Mouse (Mus musculus) embryonic facial prominence, embryonic 15.5 days (tissue): ENCODE data around the gene Txlna. TPM values are rescaled to one million over a fixed set of nuclear protein-coding genes. Genes with fewer than 3 reads are reported as not detected.
A peak's percentile ranks its signal among the peaks of the same experiment; 100 is the strongest.

ENCODE experiments used
- ATAC-seq: fragments of 200-750 bp; cut with Nextera tagmentation; 2 replicates; pipeline ENCODE4 v1.8.0; 2017; ENCODE audit warnings: low read depth, moderate TSS enrichment; ENCODE audit not compliant: insufficient number of reproducible peaks, low FRiP score, low TSS enrichment
- H3K27ac ChIP-seq: fragments of 300-500 bp; sonication (generic); replicated peaks from 2 replicates; pipeline ENCODE4 v1.5.1; 2015; ENCODE audit warnings: mild to moderate bottlenecking, inconsistent platforms
- H3K27me3 ChIP-seq: fragments of 300-500 bp; sonication (generic); 2 replicates; pipeline ENCODE4 v1.6.1; 2015; ENCODE audit warnings: inconsistent platforms
- H3K36me3 ChIP-seq: fragments of 300-500 bp; sonication (generic); 2 replicates; pipeline ENCODE4 v1.6.1; 2015; ENCODE audit warnings: mild to moderate bottlenecking, inconsistent platforms
- H3K4me1 ChIP-seq: fragments of 300-500 bp; sonication (generic); 2 replicates; pipeline ENCODE4 v1.6.1; 2015; ENCODE audit warnings: inconsistent platforms
- H3K4me2 ChIP-seq: fragments of 300-500 bp; sonication (generic); replicated peaks from 2 replicates; pipeline ENCODE4 v1.6.1; 2015; ENCODE audit warnings: mild to moderate bottlenecking, inconsistent platforms
- H3K4me3 ChIP-seq: fragments of 300-500 bp; sonication (generic); replicated peaks from 2 replicates; pipeline ENCODE4 v1.5.1; 2015; ENCODE audit warnings: mild to moderate bottlenecking, inconsistent platforms
- H3K9ac ChIP-seq: fragments of 300-500 bp; sonication (generic); 2 replicates; pipeline ENCODE4 v1.6.1; 2015; ENCODE audit warnings: inconsistent platforms
- H3K9me3 ChIP-seq: fragments of 300-500 bp; sonication (generic); replicated peaks from 2 replicates; pipeline ENCODE4 v1.6.1; 2016; ENCODE audit warnings: inconsistent platforms
- WGBS: fragments of 180-500 bp; shearing (Covaris S2); methylation state at CpG from one replicate; pipeline ENCODE4 v1.1.7; 2015; 5-methylcytosine and 5-hydroxymethylcytosine counted together
- polyA plus RNA-seq: library from polyadenylated mRNA; unstranded; fragments of >200 nt; fragmentation: Nextera tagmentation; extraction: Ambion mirVana; gene quantifications from 2 replicates; pipeline ENCODE4 v1.2.1, GENCODE M21; 2015

Gene Txlna
- polyA plus RNA-seq, 1 experiment from 2014 or later = 88.0 TPM

DNA sequence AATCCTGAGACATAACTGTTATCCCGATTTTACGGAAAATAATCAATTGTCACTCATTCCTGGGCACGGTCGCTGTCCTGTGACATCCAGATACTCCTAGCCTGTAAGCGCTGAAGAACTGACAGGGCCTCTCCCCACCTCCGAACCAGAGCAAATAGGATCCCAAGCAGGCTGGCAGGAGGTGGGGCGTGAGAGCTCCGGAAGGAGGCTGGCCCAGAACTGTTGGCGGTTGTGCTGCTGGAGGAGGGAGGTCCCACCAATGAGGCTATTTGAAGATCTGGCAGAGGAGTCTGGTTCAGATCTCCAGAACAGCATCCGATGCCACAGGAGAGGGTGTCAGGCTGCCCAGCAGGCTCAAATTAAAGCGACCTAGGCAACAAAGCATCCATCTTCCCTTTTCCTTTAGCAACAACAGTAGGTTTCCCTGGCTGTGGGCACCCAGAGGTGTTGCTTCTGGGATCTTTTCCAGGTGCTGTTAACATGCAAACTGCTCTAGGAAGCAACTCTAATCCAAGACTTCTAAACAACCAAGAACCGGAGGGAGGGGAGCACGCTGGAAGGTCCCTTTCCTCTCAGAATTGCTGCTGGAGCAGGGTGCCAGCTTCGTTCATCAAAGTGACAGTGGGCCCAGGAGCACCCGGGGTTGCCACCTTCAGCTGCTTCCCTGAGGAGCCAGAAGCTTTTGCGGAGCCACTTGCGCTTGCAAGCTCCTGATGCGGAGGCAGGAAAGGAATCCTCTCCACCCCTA, 16.4 kb downstream of the Txlna start:
- no peaks in the 10 kb centered on the region for H3K27me3 ChIP-seq
- peak; percentile 92 for ATAC-seq
- WGBS = 0% methylated on average over 18 of the region's 18 CpGs
- H3K4me1 ChIP-seq = peaks cover 37% of the 10 kb centered on the region
- peak overlapping the region; percentile 76 for H3K4me2 ChIP-seq
- peaks cover 41% of the 10 kb centered on the region for H3K36me3 ChIP-seq
- H3K9ac ChIP-seq = peak overlapping the region; percentile 59
- peak overlapping the region; percentile 96 for H3K27ac ChIP-seq
- H3K4me3 ChIP-seq = peak overlapping the region; percentile 68
- no peaks in the 10 kb centered on the region for H3K9me3 ChIP-seq

- 0% methylated on average over 10 of the region's 10 CpGs for WGBS
- Histone ChIP-seq H3K4me3 (peak within 1 kb of the TSS; percentile 68), H3K36me3 (peaks cover 33% of the 10 kb centered on the region), H3K4me2 (peak within 1 kb of the TSS; percentile 76), H3K4me1 (peaks cover 40% of the 10 kb centered on the region), H3K9me3 (no peaks in the 10 kb centered on the region), H3K27ac (peak within 1 kb of the TSS; percentile 96), H3K9ac (peak within 1 kb of the TSS; percentile 59), H3K27me3 (no peaks in the 10 kb centered on the region)
- ATAC-seq = 0 out of 2 replicates have a peak, but pooled peaks have one; percentile 12
Observed at GRCm38 (mm10) chr4:129623681-129624091, 17.2 kb downstream of the Txlna start, which contains the start of gene Ccdc28b. TSS of gene Ccdc28b (minus strand) at chr4:129623947.

- H3K27ac ChIP-seq = peak overlapping the region; percentile 96
- 22% methylated on average over 8 of the region's 8 CpGs for WGBS
- H3K27me3 ChIP-seq = no peaks in the 10 kb centered on the region
- peaks cover 26% of the 10 kb centered on the region for H3K36me3 ChIP-seq
- peak overlapping the region; percentile 59 for H3K9ac ChIP-seq
- H3K4me3 ChIP-seq = peak overlapping the region; percentile 68
- H3K4me1 ChIP-seq = peaks cover 47% of the 10 kb centered on the region
- no peaks in the 10 kb centered on the region for H3K9me3 ChIP-seq
- peak overlapping the region; percentile 76 for H3K4me2 ChIP-seq
- ATAC-seq = no peak
Observed at GRCm38 (mm10) chr4:129622803-129623535, 17.9 kb downstream of the Txlna start.

DNA sequence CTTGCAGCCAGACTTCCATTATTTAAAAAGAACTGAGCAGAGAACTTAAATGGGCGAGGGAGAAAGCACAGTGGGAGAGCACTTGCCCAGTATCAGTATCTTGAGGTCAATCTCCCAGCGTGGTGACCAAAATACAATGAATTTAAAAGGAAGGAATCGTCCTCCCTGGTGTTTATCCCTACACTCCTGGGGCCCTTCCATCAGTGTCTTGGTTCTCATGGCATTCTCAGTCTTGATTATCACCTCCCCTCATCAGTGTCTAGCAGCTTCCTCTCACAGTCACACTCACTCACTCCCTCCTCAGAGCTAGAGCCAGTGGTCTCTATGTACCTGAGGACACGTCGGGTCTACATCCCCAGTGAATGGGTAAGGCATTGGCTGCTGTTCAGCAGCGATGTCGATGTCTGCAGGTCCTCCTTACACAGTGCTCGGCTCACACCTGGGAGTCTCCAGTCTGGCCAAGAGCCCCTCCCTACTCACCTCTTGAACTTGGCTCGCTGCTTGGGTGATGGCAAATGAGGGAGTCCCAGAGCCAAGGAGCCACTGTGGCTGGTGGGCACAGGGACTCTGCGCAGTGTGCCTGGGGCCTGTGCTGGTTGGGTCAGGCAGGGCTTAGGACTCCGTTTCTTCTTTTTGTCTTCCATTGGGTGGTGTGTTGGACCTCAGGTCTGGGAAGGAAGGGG, 18.6 kb downstream of the Txlna start:
- H3K9me3 ChIP-seq = no peaks in the 10 kb centered on the region
- no peaks in the 10 kb centered on the region for H3K27me3 ChIP-seq
- 83% methylated on average over 11 of the region's 11 CpGs for WGBS
- peaks cover 21% of the 10 kb centered on the region for H3K36me3 ChIP-seq
- H3K9ac ChIP-seq = peak overlapping the region; percentile 59; the same call in 1 of the 2 replicates
- 0 out of 2 replicates have a peak overlapping the region, but pooled peaks have one; percentile 12 for H3K27ac ChIP-seq
- H3K4me2 ChIP-seq = peak overlapping the region; percentile 76
- ATAC-seq = no peak
- peaks cover 52% of the 10 kb centered on the region for H3K4me1 ChIP-seq
- H3K4me3 ChIP-seq = peak overlapping the region; percentile 68; the same call in 1 of the 2 replicates

DNA sequence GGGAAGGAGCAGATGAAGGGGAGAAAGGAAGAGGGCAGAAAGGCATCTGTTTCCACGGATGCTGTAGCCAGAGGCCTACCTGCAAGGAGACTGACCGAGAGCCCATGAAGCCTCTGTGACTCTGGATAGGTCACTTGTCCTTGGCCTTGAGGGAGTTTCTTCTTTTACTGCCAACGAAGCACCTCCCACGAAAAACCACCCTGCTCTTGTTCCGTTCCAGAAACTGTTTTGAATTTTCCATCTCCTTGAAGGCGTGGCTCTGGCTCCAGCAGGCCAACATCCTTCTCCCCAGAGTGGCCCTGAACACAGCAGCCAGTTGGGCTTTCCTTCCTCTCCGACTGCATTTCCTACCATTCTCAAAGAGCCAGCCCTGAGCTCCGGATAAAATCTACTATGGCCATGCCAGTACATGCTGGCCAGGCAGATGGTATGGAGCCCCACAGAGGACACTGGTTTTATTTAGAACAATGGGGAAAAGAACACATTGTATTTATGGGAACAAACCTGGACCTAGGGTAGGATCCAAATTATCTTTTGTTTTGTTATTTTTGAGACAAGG, 19.5 kb downstream of the Txlna start:
- H3K36me3 ChIP-seq = peaks cover 20% of the 10 kb centered on the region
- no peaks in the 10 kb centered on the region for H3K9me3 ChIP-seq
- no peaks in the 10 kb centered on the region for H3K27me3 ChIP-seq
- no peak overlapping the region for H3K9ac ChIP-seq
- H3K4me1 ChIP-seq = peaks cover 52% of the 10 kb centered on the region
- ATAC-seq = no peak
- H3K27ac ChIP-seq = peak overlapping the region; percentile 41; the same call in 1 of the 2 replicates
- H3K4me3 ChIP-seq = no peak overlapping the region
- no peak overlapping the region for H3K4me2 ChIP-seq
- WGBS = 64% methylated on average over 8 of the region's 8 CpGs

DNA sequence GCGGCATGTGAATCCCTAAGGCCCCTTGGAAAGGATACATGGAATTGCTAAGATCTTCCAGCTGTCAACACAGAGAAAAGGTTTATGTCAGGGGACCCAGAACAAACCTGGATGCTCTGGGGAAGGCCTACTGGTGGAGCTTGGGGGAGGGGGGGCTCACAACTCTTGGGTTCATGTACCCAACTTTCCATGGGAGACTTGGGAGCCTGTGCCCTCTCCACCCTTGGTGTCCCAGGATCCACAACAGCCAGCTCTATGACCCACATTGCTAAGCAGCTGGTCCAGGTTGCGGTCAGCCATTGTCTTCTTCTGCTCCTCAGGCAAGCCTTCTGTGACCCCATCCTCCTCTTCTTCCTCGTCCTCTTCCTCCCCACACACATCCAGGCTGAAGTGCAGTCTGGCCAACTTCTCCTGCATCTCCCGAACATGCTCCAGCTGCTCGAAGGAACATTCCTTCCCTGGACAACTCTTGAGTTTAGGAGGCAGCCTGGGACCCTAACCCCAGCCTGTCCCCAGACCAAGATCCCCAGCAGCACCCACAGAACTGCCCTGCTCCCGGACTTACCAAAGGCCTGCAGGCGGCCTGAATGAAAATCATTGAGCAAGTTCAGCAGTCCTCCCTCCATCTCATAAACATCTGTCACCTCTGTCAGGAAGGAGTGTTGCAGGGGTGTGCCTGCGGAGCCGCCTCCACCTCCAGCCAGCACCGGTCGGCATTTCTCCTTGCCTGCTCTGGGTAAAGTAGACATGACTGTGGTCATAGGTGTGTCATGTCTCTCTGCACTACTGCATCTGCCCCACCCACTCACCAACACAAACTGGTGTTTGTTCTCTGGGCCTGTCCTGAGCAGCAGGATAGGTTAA, 20.2 kb downstream of the Txlna start:
- 84% methylated on average over 11 of the region's 11 CpGs for WGBS
- Histone ChIP-seq H3K36me3 (peaks cover 22% of the 10 kb centered on the region; the same call in 1 of the 2 replicates), H3K9ac (no peak overlapping the region), H3K4me1 (peaks cover 50% of the 10 kb centered on the region), H3K4me2 (no peak overlapping the region), H3K4me3 (no peak overlapping the region), H3K9me3 (no peaks in the 10 kb centered on the region), H3K27me3 (no peaks in the 10 kb centered on the region), H3K27ac (peak overlapping the region; percentile 41; the same call in 1 of the 2 replicates)
- no peak for ATAC-seq

DNA sequence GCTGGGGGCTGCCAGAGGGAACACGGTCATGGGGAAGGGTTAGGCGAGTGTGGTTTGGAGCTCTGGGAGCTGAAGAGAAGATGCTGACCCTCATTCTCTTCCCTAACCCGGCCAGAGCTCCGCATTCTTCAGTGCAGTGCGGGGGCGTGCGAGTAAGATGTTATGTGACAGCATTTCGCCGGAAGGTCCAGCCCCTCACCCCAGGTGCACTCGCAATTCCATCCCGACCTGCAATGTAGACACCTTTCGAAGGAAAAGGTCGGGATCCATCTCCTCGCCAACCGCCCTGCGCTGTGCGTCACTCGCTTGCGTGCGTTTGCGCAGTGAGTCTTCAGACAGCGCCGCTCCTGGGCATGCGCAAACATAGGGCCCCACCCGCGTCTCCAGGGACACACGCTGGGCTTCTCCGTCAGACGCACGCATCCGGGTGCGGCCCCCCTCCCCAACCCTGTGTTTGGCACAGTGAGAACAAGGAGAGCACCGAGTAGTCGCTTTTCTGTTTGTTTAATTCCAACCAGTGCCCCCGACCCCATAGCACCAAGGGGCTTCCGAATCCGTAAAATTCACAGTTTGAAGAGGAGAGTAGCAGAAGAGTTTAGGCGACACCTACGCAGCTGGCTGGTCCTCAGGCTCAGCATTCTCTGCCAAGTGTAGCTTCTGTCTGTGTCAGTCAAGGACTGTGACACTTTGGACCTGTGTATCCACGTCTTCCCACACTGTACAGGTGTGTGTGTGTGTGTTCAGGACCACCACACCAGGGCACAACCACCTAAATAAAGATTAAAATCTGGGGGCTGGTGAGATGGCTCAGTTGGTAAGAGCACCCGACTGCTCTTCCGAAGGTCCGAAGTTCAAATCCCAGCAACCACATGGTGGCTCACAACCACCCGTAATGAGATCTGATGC, 21.8 kb downstream of the Txlna start, which contains the start of gene Iqcc:
Gene Iqcc (minus strand): TSS at position 314 of the 906 bp plus-strand sequence.
- H3K36me3 ChIP-seq = peaks cover 22% of the 10 kb centered on the region; the same call in 1 of the 2 replicates
- H3K27ac ChIP-seq = peak within 1 kb of the TSS; percentile 88
- peak within 1 kb of the TSS; percentile 73 for H3K4me2 ChIP-seq
- H3K9ac ChIP-seq = peak within 1 kb of the TSS; percentile 76
- H3K4me1 ChIP-seq = peaks cover 38% of the 10 kb centered on the region
- WGBS = 5% methylated on average over 44 of the region's 44 CpGs
- H3K27me3 ChIP-seq = no peaks in the 10 kb centered on the region
- peak within 1 kb of the TSS; percentile 63 for H3K4me3 ChIP-seq
- ATAC-seq = peak; percentile 92
- no peaks in the 10 kb centered on the region for H3K9me3 ChIP-seq

DNA sequence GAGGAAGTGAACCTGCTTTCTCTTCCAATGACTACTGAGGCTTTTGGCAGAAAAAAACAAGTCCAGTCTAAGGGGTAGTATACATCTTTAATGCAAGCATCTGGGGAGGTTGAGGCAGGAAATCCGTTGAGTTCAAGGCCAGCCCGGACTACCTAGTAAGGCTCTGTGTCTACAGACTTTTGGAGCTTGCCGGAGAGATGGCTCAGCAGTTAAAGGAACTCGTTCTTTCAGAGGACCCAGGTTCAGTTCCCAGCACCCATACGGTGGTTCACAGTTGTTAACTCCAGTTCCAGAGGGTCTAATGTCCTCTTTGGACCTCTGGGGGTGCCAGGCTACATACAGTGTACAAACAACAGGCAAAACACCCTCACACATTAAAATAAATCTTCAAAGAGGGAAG, 22.8 kb downstream of the Txlna start:
- Histone ChIP-seq H3K36me3 (peaks cover 22% of the 10 kb centered on the region; the same call in 1 of the 2 replicates), H3K27me3 (no peaks in the 10 kb centered on the region), H3K27ac (no peak overlapping the region), H3K9me3 (no peaks in the 10 kb centered on the region), H3K9ac (peak overlapping the region; percentile 76), H3K4me2 (peak overlapping the region; percentile 73), H3K4me1 (peaks cover 36% of the 10 kb centered on the region), H3K4me3 (peak overlapping the region; percentile 63)
- WGBS = 95% methylated on average over 5 of the region's 5 CpGs
- ATAC-seq = no peak

- no peak for ATAC-seq
- Histone ChIP-seq H3K27ac (no peak overlapping the region), H3K27me3 (no peaks in the 10 kb centered on the region), H3K4me2 (no peak overlapping the region), H3K9me3 (no peaks in the 10 kb centered on the region), H3K4me1 (peaks cover 28% of the 10 kb centered on the region), H3K9ac (no peak overlapping the region), H3K36me3 (peaks cover 22% of the 10 kb centered on the region; the same call in 1 of the 2 replicates), H3K4me3 (no peak overlapping the region)
- 95% methylated on average over 7 of the region's 7 CpGs for WGBS
Observed at GRCm38 (mm10) chr4:129617121-129617641, 23.7 kb downstream of the Txlna start.
